Mouse (Mus musculus) MEL (cell line): ENCODE data around the gene Olfr467. TPM values are rescaled to one million over a fixed set of nuclear protein-coding genes. Genes with fewer than 3 reads are reported as not detected.

Source experiments
- DNase-seq: peaks from one replicate; pipeline ENCODE4 v3.0.0; 2011; ENCODE audit warnings: low read depth, low spot score
- H3K27ac ChIP-seq: 2 replicates; pipeline ENCODE4 v1.5.1; 2012; ENCODE audit warnings: low read depth, mild to moderate bottlenecking, control low read depth, low read length, moderate library complexity; ENCODE audit not compliant: control insufficient read depth
- H3K27me3 ChIP-seq, 2 experiments: fragments of 150-350 bp in 1 of 2; sonication (generic) in 1 of 2; 2 replicates each; pipeline ENCODE4 v1.6.1; 2012; ENCODE audit warnings: low read length in 2 of 2, mild to moderate bottlenecking in 2 of 2, improper control_type of control experiment in 1 of 2, moderate library complexity in 1 of 2; ENCODE audit not compliant: insufficient read depth in 2 of 2, control insufficient read depth in 1 of 2
- H3K36me3 ChIP-seq, 2 experiments: 2 replicates each; pipeline ENCODE4 v1.6.1; 2012 to 2014; ENCODE audit warnings: low read length in 2 of 2, improper control_type of control experiment in 1 of 2, inconsistent platforms in 1 of 2, mild to moderate bottlenecking in 1 of 2; ENCODE audit not compliant: insufficient read depth in 2 of 2, control insufficient read depth in 1 of 2
- H3K4me1 ChIP-seq, 2 experiments: fragments of 150-350 bp in 1 of 2; sonication (generic) in 1 of 2; 2 replicates each; pipeline ENCODE4 v1.6.1; 2012; ENCODE audit warnings: low read length in 2 of 2, improper control_type of control experiment in 1 of 2, mild to moderate bottlenecking in 1 of 2; ENCODE audit not compliant: insufficient read depth in 2 of 2, control insufficient read depth in 1 of 2
- H3K4me3 ChIP-seq, 2 experiments: fragments of 150-350 bp in 1 of 2; sonication (generic) in 1 of 2; 2 replicates each; pipeline ENCODE4 v1.5.1; 2012; ENCODE audit warnings: low read depth in 2 of 2, low read length in 2 of 2, mild to moderate bottlenecking in 2 of 2, moderate library complexity in 2 of 2, control low read depth in 1 of 2, improper control_type of control experiment in 1 of 2; ENCODE audit not compliant: control insufficient read depth in 1 of 2, insufficient read depth in 1 of 2
- H3K79me2 ChIP-seq: 2 replicates; pipeline ENCODE4 v1.6.1; 2012; ENCODE audit warnings: mild to moderate bottlenecking, low read length, moderate library complexity; ENCODE audit not compliant: control insufficient read depth, poor library complexity, insufficient read depth
- H3K9ac ChIP-seq: 2 replicates; pipeline ENCODE4 v1.6.1; 2012; ENCODE audit warnings: low read depth, mild to moderate bottlenecking, control low read depth, low read length, moderate library complexity; ENCODE audit not compliant: control insufficient read depth, poor library complexity, severe bottlenecking
- H3K9me3 ChIP-seq: fragments of 150-350 bp; sonication (generic); replicated peaks from 2 replicates; pipeline ENCODE4 v1.6.1; 2012; ENCODE audit warnings: mild to moderate bottlenecking, low read length, improper control_type of control experiment, moderate library complexity; ENCODE audit not compliant: insufficient read depth
- BHLHE40 ChIP-seq: IDR thresholded peaks from 2 replicates; pipeline ENCODE4 v1.6.1; 2012; ENCODE audit warnings: low read depth, mild to moderate bottlenecking, inconsistent platforms, low read length, improper control_type of control experiment, borderline replicate concordance
- CHD1 ChIP-seq: IDR thresholded peaks from 2 replicates; pipeline ENCODE4 v1.6.1; 2012; ENCODE audit warnings: low read depth, mild to moderate bottlenecking, inconsistent platforms, low read length, improper control_type of control experiment
- CTCF ChIP-seq, 3 experiments: IDR thresholded peaks in 2 of 3; conservative IDR thresholded peaks in 1 of 3; 2 replicates each; pipeline ENCODE4 v1.5.1; 2011 to 2012; ENCODE audit warnings: low read length in 3 of 3, low read depth in 2 of 3, mild to moderate bottlenecking in 2 of 3, improper control_type of control experiment in 1 of 3, inconsistent platforms in 1 of 3, mixed read lengths in 1 of 3, moderate library complexity in 1 of 3; ENCODE audit not compliant: control insufficient read depth in 1 of 3, insufficient read depth in 1 of 3, poor library complexity in 1 of 3, severe bottlenecking in 1 of 3
- E2F4 ChIP-seq: IDR thresholded peaks from 2 replicates; pipeline ENCODE4 v1.6.1; 2011; ENCODE audit warnings: low read depth, low read length, improper control_type of control experiment, borderline replicate concordance
- ELF1 ChIP-seq: IDR thresholded peaks from 2 replicates; pipeline ENCODE4 v1.6.1; 2014; ENCODE audit warnings: low read depth, mild to moderate bottlenecking, inconsistent platforms, low read length, improper control_type of control experiment, moderate library complexity
- GABPA ChIP-seq: IDR thresholded peaks from 2 replicates; pipeline ENCODE4 v1.6.1; 2012; ENCODE audit warnings: low read depth, mild to moderate bottlenecking, inconsistent platforms, low read length, improper control_type of control experiment, moderate library complexity
- JUND ChIP-seq: IDR thresholded peaks from 2 replicates; pipeline ENCODE4 v1.6.1; 2011; ENCODE audit warnings: low read depth, mild to moderate bottlenecking, improper control_type of control experiment, low read length
- KAT2A ChIP-seq: conservative IDR thresholded peaks from 2 replicates; pipeline ENCODE4 v1.6.1; 2012; ENCODE audit warnings: low read depth, low read length, improper control_type of control experiment, inconsistent platforms
- MAFK ChIP-seq: IDR thresholded peaks from 2 replicates; pipeline ENCODE4 v1.6.1; 2011; ENCODE audit warnings: low read depth, mild to moderate bottlenecking, low read length, improper control_type of control experiment, borderline replicate concordance
- MEF2A ChIP-seq: IDR thresholded peaks from 2 replicates; pipeline ENCODE4 v1.6.1; 2014; ENCODE audit warnings: low read depth, mild to moderate bottlenecking, inconsistent platforms, low read length, improper control_type of control experiment; ENCODE audit not compliant: poor library complexity, insufficient replicate concordance, severe bottlenecking; ENCODE audit errors: extremely low read depth
- MXI1 ChIP-seq: IDR thresholded peaks from 2 replicates; pipeline ENCODE4 v1.6.1; 2011; ENCODE audit warnings: mild to moderate bottlenecking, low read depth, low read length, improper control_type of control experiment
- MYB ChIP-seq: IDR thresholded peaks from 2 replicates; pipeline ENCODE4 v1.6.1; 2011; ENCODE audit warnings: mild to moderate bottlenecking, low read depth, low read length, improper control_type of control experiment
- MYC ChIP-seq: IDR thresholded peaks from 2 replicates; pipeline ENCODE4 v1.6.1; 2011; ENCODE audit warnings: low read depth, mild to moderate bottlenecking, low read length, improper control_type of control experiment, moderate library complexity
- NELFE ChIP-seq: IDR thresholded peaks from 2 replicates; pipeline ENCODE4 v1.6.1; 2011; ENCODE audit warnings: low read depth, low read length, improper control_type of control experiment
- NRF1 ChIP-seq: IDR thresholded peaks from 2 replicates; pipeline ENCODE4 v1.6.1; 2014; ENCODE audit warnings: low read depth, mild to moderate bottlenecking, inconsistent platforms, low read length, improper control_type of control experiment, moderate library complexity; ENCODE audit not compliant: poor library complexity, insufficient read depth, severe bottlenecking
- POLR2AphosphoS5 ChIP-seq: IDR thresholded peaks from 2 replicates; pipeline ENCODE4 v1.6.1; 2012; ENCODE audit warnings: low read depth, borderline replicate concordance, mild to moderate bottlenecking, inconsistent platforms, low read length, moderate library complexity, mixed read lengths
- RAD21 ChIP-seq: IDR thresholded peaks from 2 replicates; pipeline ENCODE4 v1.6.1; 2011; ENCODE audit warnings: mild to moderate bottlenecking, low read depth, low read length, improper control_type of control experiment
- RCOR1 ChIP-seq: IDR thresholded peaks from 2 replicates; pipeline ENCODE4 v1.6.1; 2012; ENCODE audit warnings: low read depth, mild to moderate bottlenecking, inconsistent platforms, low read length, improper control_type of control experiment
- SIN3A ChIP-seq: IDR thresholded peaks from 2 replicates; pipeline ENCODE4 v1.6.1; 2012; ENCODE audit warnings: low read length, improper control_type of control experiment, inconsistent platforms
- SMC3 ChIP-seq: IDR thresholded peaks from 2 replicates; pipeline ENCODE4 v1.6.1; 2011; ENCODE audit warnings: low read depth, low read length, improper control_type of control experiment
- TCF12 ChIP-seq: IDR thresholded peaks from 2 replicates; pipeline ENCODE4 v1.6.1; 2014; ENCODE audit warnings: low read depth, mild to moderate bottlenecking, inconsistent platforms, low read length, improper control_type of control experiment, moderate library complexity
- UBTF ChIP-seq: IDR thresholded peaks from 2 replicates; pipeline ENCODE4 v1.6.1; 2012; ENCODE audit warnings: low read depth, mild to moderate bottlenecking, inconsistent platforms, low read length, improper control_type of control experiment, moderate library complexity, borderline replicate concordance; ENCODE audit not compliant: insufficient read depth
- USF2 ChIP-seq, 2 experiments: IDR thresholded peaks; 2 replicates each; pipeline ENCODE4 v1.6.1; 2011 to 2012; ENCODE audit warnings: improper control_type of control experiment in 2 of 2, low read length in 2 of 2, borderline replicate concordance in 1 of 2, inconsistent platforms in 1 of 2, low read depth in 1 of 2, mild to moderate bottlenecking in 1 of 2; ENCODE audit not compliant: insufficient read depth in 1 of 2
- ZKSCAN1 ChIP-seq: IDR thresholded peaks from 2 replicates; pipeline ENCODE4 v1.6.1; 2012; ENCODE audit warnings: low read depth, mild to moderate bottlenecking, inconsistent platforms, low read length, improper control_type of control experiment, moderate library complexity
- ZMIZ1 ChIP-seq: IDR thresholded peaks from 2 replicates; pipeline ENCODE4 v1.6.1; 2012; ENCODE audit warnings: low read depth, mild to moderate bottlenecking, inconsistent platforms, low read length, improper control_type of control experiment, moderate library complexity
- polyA plus RNA-seq, 2 experiments: library from polyadenylated mRNA; stranded (reverse) in 1 of 2; unstranded in 1 of 2; fragments of >175 nt in 1 of 2; fragments of >200 nt in 1 of 2; gene quantifications; 2 replicates each; pipeline versions ENCODE4 v1.2.1 to v1.2.4; 2012; ENCODE audit warnings: low replicate concordance in 2 of 2, low read depth in 1 of 2; ENCODE audit not compliant: insufficient read length in 2 of 2, insufficient read depth in 1 of 2, missing spikeins in 1 of 2
- total RNA-seq: library from RNA; depleted of rRNA; stranded (reverse); fragments of 300-350 nt; gene quantifications from 2 replicates; pipeline ENCODE4 v1.2.3, GENCODE M21; 2012

Gene Olfr467
- total and polyA plus RNA-seq, 3 experiments = not detected

DNA sequence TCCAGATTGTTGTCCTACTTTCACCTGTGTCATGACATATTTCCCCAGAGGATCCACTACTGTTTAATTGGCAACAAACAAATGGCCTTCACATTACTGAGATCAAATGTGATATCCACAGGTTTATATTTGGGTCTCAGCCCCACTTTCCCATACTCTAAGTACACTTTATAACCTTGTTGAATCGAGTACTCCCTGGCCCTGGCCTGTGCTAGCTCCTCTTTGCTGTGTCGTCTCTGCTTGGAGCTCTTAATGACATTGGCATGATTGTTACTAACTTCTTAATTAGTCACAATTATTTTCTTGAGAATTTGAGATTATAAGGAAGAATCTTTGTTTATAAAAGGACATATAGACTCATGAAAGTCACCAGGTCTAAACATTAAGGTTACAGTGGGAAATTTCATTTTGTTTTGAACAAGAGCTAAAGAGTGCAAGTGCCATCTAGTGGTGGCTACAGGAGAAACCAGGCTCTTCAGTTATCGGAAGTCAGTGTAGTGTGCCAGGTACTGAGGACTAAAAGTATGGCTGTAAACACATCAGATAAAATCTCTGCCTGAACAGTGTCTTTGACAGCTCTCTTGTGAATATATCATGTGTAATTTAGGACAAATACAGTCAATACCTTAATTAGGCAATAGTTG is 24.0 kb upstream of the Olfr467 start:
- Histone ChIP-seq H3K27me3 (no peaks in the 10 kb centered on the region), H3K4me1 (no peaks in the 10 kb centered on the region), H3K4me3 (no peak overlapping the region), H3K36me3 (no peaks in the 10 kb centered on the region), H3K9me3 (no peaks in the 10 kb centered on the region), H3K79me2 (no peaks in the 10 kb centered on the region), H3K27ac (no peak overlapping the region), H3K9ac (no peak overlapping the region)
- TF ChIP-seq CTCF (IDR thresholded peaks at IDR 0.05 in 2 of 3, conservative IDR thresholded peaks at IDR 0.05 in 1 of 3; ENCODE audit: control insufficient read depth in 1 of 3, insufficient read depth in 1 of 3, low read depth in 2 of 3, low read length in 3 of 3, poor library complexity in 1 of 3, severe bottlenecking in 1 of 3) (peak in 1 of 3 experiments; percentile 18; a peak in 1 of 6 replicates), SMC3 (no peak)
- DNase-seq = no peak

DNA sequence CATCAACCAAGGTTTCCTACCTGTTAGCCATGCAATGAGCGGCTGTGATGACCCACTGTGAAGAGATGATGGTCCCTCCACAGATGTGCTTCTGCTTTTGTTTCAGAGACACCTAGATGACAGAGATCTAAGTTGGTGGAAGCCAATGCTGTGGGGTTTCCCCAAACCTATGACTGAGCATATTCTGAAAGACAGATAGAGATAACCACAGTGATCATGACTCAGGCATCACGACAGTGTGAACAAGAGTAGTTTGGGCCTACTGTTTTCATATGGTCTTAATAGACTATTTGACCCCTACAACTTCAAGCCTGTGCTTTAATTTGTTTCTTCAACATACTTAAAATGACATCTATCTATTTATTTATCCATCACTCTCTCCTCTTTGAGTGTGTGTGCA is 15.6 kb upstream of the Olfr467 start:
- no peak for DNase-seq
- H3K27me3 ChIP-seq = no peaks in the 10 kb centered on the region
- no peak overlapping the region for H3K9ac ChIP-seq
- no peak for TF ChIP-seq MAFK
- no peak for TF ChIP-seq POLR2AphosphoS5
- TF ChIP-seq MEF2A = no peak
- no peak for TF ChIP-seq TCF12
- TF ChIP-seq ELF1 = no peak
- TF ChIP-seq CHD1 = no peak
- TF ChIP-seq RCOR1 = no peak
- no peak for TF ChIP-seq ZKSCAN1
- no peak for TF ChIP-seq E2F4
- TF ChIP-seq RAD21 = no peak
- no peak for TF ChIP-seq MXI1
- no peak for TF ChIP-seq GABPA
- no peak for TF ChIP-seq BHLHE40
- no peaks in the 10 kb centered on the region for H3K4me1 ChIP-seq
- no peaks in the 10 kb centered on the region for H3K9me3 ChIP-seq
- no peak overlapping the region for H3K4me3 ChIP-seq
- H3K79me2 ChIP-seq = no peaks in the 10 kb centered on the region
- no peaks in the 10 kb centered on the region for H3K36me3 ChIP-seq
- no peak overlapping the region for H3K27ac ChIP-seq

DNA sequence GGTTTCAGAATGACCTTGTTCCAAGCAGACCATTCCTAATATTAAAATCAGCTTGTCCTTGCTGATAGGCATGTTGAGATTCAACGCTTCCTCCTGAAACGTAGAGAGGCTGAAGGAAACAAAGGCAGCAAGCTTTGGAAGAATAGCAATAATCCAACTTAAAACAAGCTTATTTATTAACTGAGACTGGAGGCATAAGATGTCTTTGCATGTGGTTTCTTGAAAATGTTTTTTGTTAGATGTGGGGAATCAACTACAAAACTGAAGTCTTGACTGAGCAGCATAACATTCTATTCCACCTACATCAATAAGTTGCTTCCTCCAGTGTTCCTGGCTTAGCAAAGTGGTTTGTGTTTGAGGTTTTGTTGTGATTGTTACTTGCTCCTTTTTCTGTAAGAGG is 11.0 kb upstream of the Olfr467 start, which contains the start of gene Ovch2:
Gene Ovch2, minus strand, starts transcription at position 101 of the 400 bp plus-strand sequence.
- no peaks in the 10 kb centered on the region for H3K36me3 ChIP-seq
- H3K4me3 ChIP-seq = no peak within 1 kb of the TSS
- no peaks in the 10 kb centered on the region for H3K9me3 ChIP-seq
- H3K27me3 ChIP-seq = no peaks in the 10 kb centered on the region
- H3K9ac ChIP-seq = no peak within 1 kb of the TSS
- no peak within 1 kb of the TSS for H3K27ac ChIP-seq
- H3K79me2 ChIP-seq = no peaks in the 10 kb centered on the region
- no peak for DNase-seq
- no peaks in the 10 kb centered on the region for H3K4me1 ChIP-seq
- TF ChIP-seq MYB (no peak), GABPA (no peak), USF2 (IDR thresholded peaks at IDR 0.05; ENCODE audit: borderline replicate concordance in 1 of 2, insufficient read depth in 1 of 2, low read depth in 1 of 2, low read length in 2 of 2) (no peak), ZMIZ1 (no peak), NRF1 (no peak), MXI1 (no peak), NELFE (no peak), MAFK (no peak), UBTF (no peak), MYC (no peak), SIN3A (no peak), KAT2A (no peak), RAD21 (no peak), JUND (no peak), SMC3 (no peak)
